Mouse (Mus musculus) cortical plate, adult 2 months (tissue): ENCODE data around the gene Nckap1l.

Source experiments
- CTCF ChIP-seq: fragments of 200-500 bp; IDR thresholded peaks from 2 replicates; pipeline ENCODE4 v1.5.1; 2011; ENCODE audit warnings: mild to moderate bottlenecking, control low read depth, low read length; ENCODE audit not compliant: insufficient read depth; ENCODE audit errors: extremely low read depth
- POLR2A ChIP-seq: fragments of 200-500 bp; IDR thresholded peaks from 2 replicates; pipeline ENCODE4 v1.6.1; 2011; ENCODE audit warnings: mild to moderate bottlenecking, low read length, control low read depth; ENCODE audit not compliant: insufficient read depth; ENCODE audit errors: extremely low read depth

DNA sequence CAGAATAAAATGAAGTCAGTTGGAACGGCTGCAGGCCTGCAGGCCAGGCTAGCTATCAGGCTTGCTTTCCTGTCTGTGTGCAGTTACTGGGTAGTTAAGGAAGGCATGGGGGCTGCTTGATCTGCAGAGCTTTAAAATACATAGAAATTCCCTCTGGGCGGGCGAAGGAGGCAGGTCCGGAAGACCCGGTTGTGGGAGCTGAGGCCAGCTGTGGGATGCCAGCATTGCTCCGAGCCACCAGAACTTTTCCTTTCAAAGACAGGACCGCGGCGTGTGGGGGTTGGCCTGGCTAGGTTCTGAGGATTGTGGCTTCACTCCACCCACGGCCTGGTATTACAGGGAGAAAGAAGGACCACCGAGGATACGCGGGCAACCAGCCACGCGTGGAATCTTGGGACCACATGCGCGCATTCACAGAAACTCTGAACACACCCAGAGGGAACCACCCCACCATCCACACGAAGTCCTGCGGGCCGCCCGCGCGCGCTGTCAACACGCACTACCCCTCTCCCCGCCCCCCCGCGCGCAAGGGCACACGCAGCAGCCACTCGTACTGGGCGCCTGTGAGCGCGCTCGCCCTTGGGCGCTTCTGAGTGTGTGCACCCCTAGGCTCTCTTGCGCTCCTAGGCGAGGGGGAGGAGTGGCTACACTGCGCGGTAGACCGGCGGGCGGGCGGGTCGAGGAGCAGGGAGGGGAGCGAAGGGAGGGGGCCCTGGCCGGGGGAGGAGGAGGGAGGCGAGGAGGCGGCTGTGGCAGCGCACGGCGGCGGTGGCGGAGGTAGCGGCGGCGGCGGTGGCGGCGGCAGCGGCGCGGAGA is 49.0 kb downstream of the Nckap1l start, which contains the start of gene Pde1b:
- TF ChIP-seq CTCF (no peak), POLR2A (peak; percentile 42; the same call in 1 of the 2 replicates)
